Mouse (Mus musculus): ENCODE measurements at regions not wholly inside any gene's neighbourhood (a gene's known extent, or its start where the extent isn't known, plus 50 kb on each side); places are given as distances from the start of the nearest gene placed in this dataset.

- peak; percentile 62 to 75 for DNase-seq (ENCODE audit: inconsistent age in 2 of 2, low spot score in 1 of 2)
These were observed 54.4 kb upstream of the Csrp1 start for GRCm38 (mm10) chr1:135665484-135665883.

GRCm38 (mm10) chr1:135668331-135668730, 51.5 kb upstream of the Csrp1 start:
- DNase-seq (ENCODE audit: inconsistent age in 2 of 2, low spot score in 1 of 2) = peak; percentile 59 to 80

DNA sequence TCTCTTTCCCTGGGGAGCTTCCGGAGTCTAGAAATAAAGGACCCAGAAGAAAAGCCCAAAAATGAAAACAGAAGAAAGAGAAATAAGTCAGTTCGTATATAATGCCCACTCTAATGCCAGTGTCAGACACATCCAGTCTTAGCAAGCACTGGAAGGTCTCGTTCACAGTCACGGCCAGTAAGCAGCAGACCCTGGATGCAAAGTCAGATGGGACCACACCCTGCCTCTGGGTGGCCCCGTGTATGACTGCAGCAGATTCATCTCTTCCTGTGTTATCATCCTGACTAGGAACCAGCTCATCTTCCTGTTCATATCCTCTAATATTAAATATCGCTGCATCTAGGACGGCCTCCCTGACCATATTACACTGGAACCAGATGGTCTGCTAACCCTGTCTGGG, 50.9 kb upstream of the Csrp1 start:
- peak in 1 of 2 experiments; percentile 63 for DNase-seq (ENCODE audit: inconsistent age in 2 of 2, low spot score in 1 of 2)

DNA sequence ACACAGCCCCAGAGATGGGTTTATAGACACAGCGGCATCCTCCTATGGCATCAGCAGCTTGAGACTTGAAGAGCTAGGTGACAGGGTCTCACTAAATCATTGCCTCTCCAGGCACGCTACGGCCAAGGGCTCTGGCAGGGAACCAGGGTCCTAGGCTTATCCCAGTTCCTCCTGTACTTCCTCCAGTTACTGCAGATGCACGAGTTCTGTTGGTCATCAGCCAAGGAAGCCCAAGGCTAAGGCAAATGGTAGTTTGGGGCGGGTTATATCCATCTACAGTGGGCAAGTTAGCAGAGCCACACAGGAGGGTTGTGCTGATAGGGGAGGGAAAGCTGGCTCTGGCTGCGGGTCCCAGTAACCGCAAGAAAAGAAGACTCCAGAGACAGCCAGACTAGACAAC, 50.1 kb upstream of the Csrp1 start:
- DNase-seq (ENCODE audit: inconsistent age in 2 of 2, low spot score in 1 of 2) = peak; percentile 84 to 90

All from adrenal gland, adult (tissue).